Mouse (Mus musculus) limb, embryonic 13.5 days (tissue): ENCODE measurements at regions not wholly inside any gene's neighbourhood (a gene's known extent, or its start where the extent isn't known, plus 50 kb on each side); places are given as distances from the start of the nearest gene placed in this dataset.

Experiments
- ATAC-seq: fragments of 200-750 bp; cut with Nextera tagmentation; 2 replicates; pipeline ENCODE4 v1.8.0; 2017; ENCODE audit warnings: low read depth, moderate number of reproducible peaks, moderate TSS enrichment; ENCODE audit not compliant: low FRiP score
- H3K27ac ChIP-seq: fragments of 300-500 bp; sonication (generic); 2 replicates; pipeline ENCODE4 v1.5.1; 2015; ENCODE audit warnings: inconsistent platforms, mild to moderate bottlenecking, moderate library complexity
- H3K27me3 ChIP-seq: fragments of 300-500 bp; sonication (generic); 2 replicates; pipeline ENCODE4 v1.6.1; 2015; ENCODE audit warnings: mild to moderate bottlenecking, inconsistent platforms
- H3K36me3 ChIP-seq: fragments of 300-500 bp; sonication (generic); 2 replicates; pipeline ENCODE4 v1.6.1; 2015; ENCODE audit warnings: inconsistent platforms, mild to moderate bottlenecking, moderate library complexity
- H3K4me1 ChIP-seq: fragments of 300-500 bp; sonication (generic); 2 replicates; pipeline ENCODE4 v1.6.1; 2015; ENCODE audit warnings: inconsistent platforms
- H3K4me2 ChIP-seq: fragments of 300-500 bp; sonication (generic); replicated peaks from 2 replicates; pipeline ENCODE4 v1.6.1; 2015; ENCODE audit warnings: inconsistent platforms, mild to moderate bottlenecking, moderate library complexity
- H3K4me3 ChIP-seq: fragments of 300-500 bp; sonication (generic); 2 replicates; pipeline ENCODE4 v1.5.1; 2015; ENCODE audit warnings: moderate library complexity, mild to moderate bottlenecking, inconsistent platforms
- H3K9ac ChIP-seq: fragments of 300-500 bp; sonication (generic); 2 replicates; pipeline ENCODE4 v1.6.1; 2015; ENCODE audit warnings: mild to moderate bottlenecking, inconsistent platforms
- H3K9me3 ChIP-seq: fragments of 300-500 bp; sonication (generic); 2 replicates; pipeline ENCODE4 v1.6.1; 2016; ENCODE audit warnings: inconsistent platforms
- WGBS: fragments of 180-500 bp; shearing (Covaris S2); methylation state at CpG from one replicate; pipeline ENCODE4 v1.1.7; 2015; 5-methylcytosine and 5-hydroxymethylcytosine counted together

DNA sequence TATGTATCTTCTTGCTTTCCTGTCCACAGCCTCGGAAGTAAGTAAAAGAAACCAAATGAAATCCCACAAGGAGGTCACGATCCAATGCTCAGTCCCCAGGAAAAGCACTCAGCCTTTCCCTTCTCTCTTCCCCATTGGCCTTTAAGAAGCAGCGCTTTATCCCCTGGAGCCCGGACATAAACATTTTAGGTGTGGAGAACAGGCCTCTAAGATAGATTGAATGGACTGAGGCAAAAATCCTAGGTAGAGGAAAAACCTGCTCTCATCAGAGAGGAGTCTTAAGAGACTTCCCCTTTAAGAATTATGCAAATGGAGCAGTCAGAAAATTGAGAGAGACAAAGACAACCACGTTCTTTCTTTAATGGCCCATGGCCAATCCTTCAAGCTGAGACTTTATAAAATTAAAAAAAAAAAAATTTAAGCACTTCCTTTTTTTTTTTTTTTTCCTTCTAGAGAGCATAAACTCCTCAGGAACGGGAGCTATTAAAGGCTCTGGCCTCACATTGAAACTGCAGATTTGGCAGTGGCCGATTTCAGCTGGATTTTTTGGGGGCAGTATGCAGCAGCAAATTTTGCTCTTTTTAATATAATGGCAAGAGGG, 1020.5 kb downstream of the 9330182O14Rik start:
- Histone ChIP-seq H3K36me3 (no peaks in the 10 kb centered on the region), H3K4me1 (peaks cover 16% of the 10 kb centered on the region), H3K4me2 (peak overlapping the region; percentile 66), H3K9me3 (no peaks in the 10 kb centered on the region), H3K9ac (no peak overlapping the region), H3K27ac (no peak overlapping the region; the same call in 1 of the 2 replicates), H3K4me3 (peak overlapping the region; percentile 30), H3K27me3 (no peaks in the 10 kb centered on the region)
- 28% methylated on average over 7 of the region's 7 CpGs for WGBS
- ATAC-seq, result no peak

DNA sequence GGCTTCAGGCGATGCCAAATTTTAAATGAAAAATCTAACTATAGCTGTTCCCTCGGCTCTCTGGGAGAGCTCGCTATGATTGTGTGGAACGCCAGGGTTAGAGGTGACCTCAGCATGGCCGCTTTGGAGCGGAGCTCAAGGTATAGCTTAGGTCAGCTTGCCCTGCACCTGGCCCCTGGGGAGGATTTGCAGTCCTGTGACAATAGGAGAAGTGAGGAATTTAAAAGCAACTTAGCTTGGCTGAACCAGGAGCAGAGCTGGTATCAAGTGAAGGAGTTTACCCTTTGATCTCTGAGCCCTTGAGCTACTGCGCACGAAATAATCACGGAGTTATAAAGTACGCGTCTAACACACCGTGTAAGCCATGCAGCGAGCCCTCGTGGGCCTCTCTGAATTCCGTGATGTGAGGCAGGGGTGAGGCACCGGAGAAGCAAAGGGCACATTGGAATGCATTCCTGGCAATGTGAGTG, 1021.0 kb downstream of the 9330182O14Rik start:
- ATAC-seq, result peak; percentile 80
- H3K4me1 ChIP-seq, result peaks cover 16% of the 10 kb centered on the region
- peak overlapping the region; percentile 66 for H3K4me2 ChIP-seq
- H3K27me3 ChIP-seq, result no peaks in the 10 kb centered on the region
- peak overlapping the region; percentile 33; the same call in 1 of the 2 replicates for H3K27ac ChIP-seq
- no peaks in the 10 kb centered on the region for H3K9me3 ChIP-seq
- H3K9ac ChIP-seq, result peak overlapping the region; percentile 54
- peak overlapping the region; percentile 30 for H3K4me3 ChIP-seq
- 3% methylated on average over 16 of the region's 16 CpGs for WGBS
- H3K36me3 ChIP-seq, result no peaks in the 10 kb centered on the region

DNA sequence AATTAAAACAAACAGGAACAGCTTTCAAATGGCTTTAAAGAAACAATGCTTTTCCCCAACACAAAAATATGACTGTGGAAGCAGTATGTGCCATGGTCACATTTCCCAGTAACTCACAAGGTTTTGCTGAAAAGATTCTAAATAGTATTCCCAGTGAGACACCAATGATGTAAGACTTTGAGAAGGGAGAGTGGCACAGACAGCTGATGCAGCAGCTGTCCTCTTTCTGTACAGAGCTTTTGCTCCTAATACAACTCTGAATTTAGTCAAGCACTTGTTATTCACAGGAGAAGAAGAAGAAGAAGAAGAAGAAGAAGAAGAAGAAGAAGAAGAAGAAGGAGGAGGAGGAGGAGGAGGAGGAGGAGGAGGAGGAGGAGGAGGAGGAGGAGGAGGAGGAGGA, 1023.6 kb downstream of the 9330182O14Rik start:
- Histone ChIP-seq H3K27me3 (no peaks in the 10 kb centered on the region), H3K9me3 (no peaks in the 10 kb centered on the region), H3K9ac (no peak overlapping the region), H3K4me1 (peaks cover 16% of the 10 kb centered on the region), H3K27ac (no peak overlapping the region), H3K36me3 (no peaks in the 10 kb centered on the region), H3K4me3 (no peak overlapping the region), H3K4me2 (no peak overlapping the region)
- ATAC-seq, result no peak

DNA sequence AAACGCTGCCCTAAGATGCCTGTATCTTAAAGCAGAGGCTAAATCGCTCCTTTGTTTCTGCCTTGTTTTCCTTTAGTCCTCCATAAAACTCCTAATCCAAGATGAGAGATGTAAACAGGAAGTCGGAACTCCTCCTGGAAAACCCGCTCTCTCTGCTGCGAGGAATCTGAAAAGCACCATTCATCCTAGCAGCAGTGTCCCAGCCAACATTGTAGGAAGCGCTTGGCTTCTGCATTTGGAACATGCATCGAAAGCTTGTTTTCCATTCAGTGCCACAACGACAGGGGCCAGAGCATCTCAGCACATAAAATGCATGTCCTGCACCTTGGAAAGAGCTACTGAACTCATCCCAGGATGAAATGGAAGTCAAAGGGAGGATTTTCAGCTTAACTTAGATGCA, 1028.1 kb downstream of the 9330182O14Rik start:
- Histone ChIP-seq H3K4me3 (no peak overlapping the region), H3K4me1 (0 out of 2 replicates have a peak, but pooled peaks cover 5% of the 10 kb centered on the region), H3K9ac (no peak overlapping the region), H3K4me2 (peak overlapping the region; percentile 27), H3K9me3 (no peaks in the 10 kb centered on the region), H3K27ac (no peak overlapping the region), H3K27me3 (no peaks in the 10 kb centered on the region), H3K36me3 (no peaks in the 10 kb centered on the region)
- no peak for ATAC-seq
- 36% methylated on average over 8 of the region's 8 CpGs for WGBS

DNA sequence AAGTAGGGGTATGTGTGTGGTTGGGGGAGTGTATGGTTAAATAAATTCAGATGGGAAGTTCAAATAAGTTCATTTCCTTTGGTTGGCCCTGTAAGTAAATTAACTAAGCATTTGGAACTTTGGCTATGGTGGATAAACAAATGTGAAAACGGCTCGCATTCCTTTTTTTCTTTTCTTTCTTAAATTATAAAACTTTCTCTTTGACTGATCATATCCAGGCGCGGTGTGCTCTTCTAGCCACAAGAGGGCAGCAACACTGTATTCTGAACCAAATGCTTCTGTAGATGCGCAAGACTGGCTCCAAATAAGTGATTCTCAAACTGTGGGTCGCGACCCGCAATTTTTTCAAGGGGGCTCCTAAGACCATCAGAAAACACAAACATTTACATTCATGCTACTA, 1028.6 kb downstream of the 9330182O14Rik start:
- H3K27me3 ChIP-seq, result no peaks in the 10 kb centered on the region
- H3K9ac ChIP-seq, result no peak overlapping the region
- H3K9me3 ChIP-seq, result no peaks in the 10 kb centered on the region
- H3K4me2 ChIP-seq, result peak overlapping the region; percentile 27; the same call in 1 of the 2 replicates
- no peaks in the 10 kb centered on the region for H3K36me3 ChIP-seq
- 7% methylated on average over 8 of the region's 8 CpGs for WGBS
- 0 out of 2 replicates have a peak, but pooled peaks cover 5% of the 10 kb centered on the region for H3K4me1 ChIP-seq
- H3K4me3 ChIP-seq, result no peak overlapping the region
- ATAC-seq, result no peak
- H3K27ac ChIP-seq, result no peak overlapping the region

DNA sequence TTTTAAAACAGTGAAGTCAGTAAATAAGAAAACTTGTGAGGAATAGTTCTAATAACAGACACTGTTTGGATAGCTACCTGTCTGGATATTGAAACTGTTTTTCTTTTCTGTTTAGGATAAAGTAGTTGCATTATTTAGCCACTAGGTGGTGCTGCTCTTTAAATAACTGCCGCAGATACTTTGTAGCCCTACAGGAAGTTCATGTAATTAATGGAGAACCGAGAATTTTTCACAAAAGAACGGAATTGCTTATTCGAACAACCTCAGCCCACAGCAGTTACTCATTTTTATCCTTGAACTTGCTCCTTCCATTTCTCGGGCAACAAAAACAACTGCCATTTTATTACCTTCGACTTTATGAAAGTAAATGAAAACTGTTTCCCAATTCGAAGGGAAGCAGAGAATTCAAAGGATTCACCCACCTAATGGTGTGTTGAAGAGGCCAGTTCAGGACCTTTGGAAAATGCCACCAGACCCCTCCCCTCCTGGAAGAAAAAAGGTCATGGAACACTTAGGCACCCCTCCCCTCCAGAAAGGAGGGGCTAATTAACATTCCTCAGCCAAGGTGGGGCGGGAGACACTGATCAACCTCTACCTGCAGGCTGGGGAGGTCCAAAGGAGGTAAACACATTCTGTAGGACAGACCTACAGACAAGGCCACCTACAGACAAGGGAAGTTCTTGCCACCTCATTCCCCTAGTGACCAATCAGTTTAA, 1029.6 kb downstream of the 9330182O14Rik start:
- no peak overlapping the region; the same call in 1 of the 2 replicates for H3K9ac ChIP-seq
- H3K9me3 ChIP-seq, result no peaks in the 10 kb centered on the region
- no peaks in the 10 kb centered on the region for H3K36me3 ChIP-seq
- peak overlapping the region; percentile 56 for H3K4me2 ChIP-seq
- H3K4me3 ChIP-seq, result peak overlapping the region; percentile 37
- 15% methylated on average over 8 of the region's 8 CpGs for WGBS
- H3K4me1 ChIP-seq, result 0 out of 2 replicates have a peak, but pooled peaks cover 5% of the 10 kb centered on the region
- ATAC-seq, result peak; percentile 51; the same call in 1 of the 2 replicates
- H3K27me3 ChIP-seq, result no peaks in the 10 kb centered on the region
- H3K27ac ChIP-seq, result no peak overlapping the region

DNA sequence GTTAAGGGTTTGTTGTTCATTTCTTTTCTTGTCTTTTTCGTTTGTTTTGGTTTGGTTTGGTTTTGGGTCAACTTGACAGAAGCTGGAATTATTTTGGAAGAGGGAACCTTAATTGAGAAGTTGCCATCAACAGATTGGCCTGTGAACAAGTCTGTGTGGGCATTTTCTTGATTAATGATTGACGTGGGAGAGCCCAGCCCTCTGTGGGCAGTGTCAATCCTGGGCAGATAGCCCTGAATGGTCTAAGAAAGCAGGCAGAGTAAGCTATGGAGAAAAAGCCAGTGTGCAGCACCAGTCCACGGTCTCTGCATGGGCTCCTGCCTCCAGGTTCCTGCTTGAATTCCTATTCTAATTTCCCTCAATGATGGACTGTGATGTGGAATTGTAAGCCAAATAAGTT, 1031.4 kb downstream of the 9330182O14Rik start:
- Histone ChIP-seq H3K9me3 (no peaks in the 10 kb centered on the region), H3K4me3 (no peak overlapping the region), H3K36me3 (no peaks in the 10 kb centered on the region), H3K4me2 (no peak overlapping the region), H3K9ac (no peak overlapping the region), H3K27me3 (no peaks in the 10 kb centered on the region), H3K4me1 (0 out of 2 replicates have a peak, but pooled peaks cover 5% of the 10 kb centered on the region), H3K27ac (no peak overlapping the region)
- 83% methylated on average over 3 of the region's 3 CpGs for WGBS
- ATAC-seq, result no peak

DNA sequence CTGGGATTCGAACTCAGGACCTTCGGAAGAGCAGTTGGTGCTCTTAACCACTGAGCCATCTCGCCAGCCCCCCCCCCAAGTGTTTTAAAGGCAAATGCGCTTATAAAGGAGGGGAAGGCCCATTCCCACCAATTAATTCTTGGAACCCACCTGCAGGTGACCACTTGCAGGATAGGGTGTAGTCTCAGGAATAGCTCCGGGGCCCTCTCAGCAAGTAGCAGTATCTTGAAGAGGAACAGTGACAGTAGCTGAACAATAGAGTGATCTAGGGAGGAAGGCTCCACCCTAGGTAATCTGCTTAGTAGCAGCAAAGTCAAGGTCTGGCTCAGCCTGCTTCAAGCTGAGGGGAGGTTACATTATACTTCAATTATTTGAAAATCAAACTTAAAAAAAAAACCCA, 1056.6 kb downstream of the 9330182O14Rik start:
- Histone ChIP-seq H3K27me3 (no peaks in the 10 kb centered on the region), H3K27ac (no peak overlapping the region), H3K36me3 (no peaks in the 10 kb centered on the region), H3K9ac (no peak overlapping the region), H3K4me2 (no peak overlapping the region), H3K4me3 (no peak overlapping the region), H3K4me1 (no peaks in the 10 kb centered on the region), H3K9me3 (no peaks in the 10 kb centered on the region)
- WGBS, result 86% methylated on average over 5 of the region's 5 CpGs
- ATAC-seq, result no peak

DNA sequence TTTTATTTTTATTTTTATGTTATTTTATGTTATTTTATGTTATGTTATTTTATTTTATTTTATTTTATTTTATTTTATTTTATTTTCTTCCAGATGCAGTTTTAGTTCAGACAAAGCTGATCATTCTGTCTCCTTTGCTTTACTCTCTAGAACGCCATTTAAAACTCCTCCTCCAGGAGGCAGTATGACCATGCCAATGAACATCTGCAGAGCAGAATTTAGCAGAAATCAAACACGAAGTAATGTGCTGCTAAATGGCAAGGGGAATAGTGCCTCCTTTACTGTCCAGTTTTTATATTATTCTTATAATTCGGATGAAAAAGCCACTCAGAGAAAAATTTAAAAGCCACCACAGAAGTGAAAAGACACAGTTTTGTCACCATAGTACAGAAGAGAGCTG, 1059.1 kb downstream of the 9330182O14Rik start:
- Histone ChIP-seq H3K27ac (no peak overlapping the region), H3K9ac (no peak overlapping the region), H3K9me3 (no peaks in the 10 kb centered on the region), H3K4me1 (no peaks in the 10 kb centered on the region), H3K4me3 (no peak overlapping the region), H3K27me3 (no peaks in the 10 kb centered on the region), H3K4me2 (no peak overlapping the region), H3K36me3 (no peaks in the 10 kb centered on the region)
- no peak; the same call in 1 of the 2 replicates for ATAC-seq
- WGBS, result 25% methylated on average over 3 of the region's 3 CpGs

DNA sequence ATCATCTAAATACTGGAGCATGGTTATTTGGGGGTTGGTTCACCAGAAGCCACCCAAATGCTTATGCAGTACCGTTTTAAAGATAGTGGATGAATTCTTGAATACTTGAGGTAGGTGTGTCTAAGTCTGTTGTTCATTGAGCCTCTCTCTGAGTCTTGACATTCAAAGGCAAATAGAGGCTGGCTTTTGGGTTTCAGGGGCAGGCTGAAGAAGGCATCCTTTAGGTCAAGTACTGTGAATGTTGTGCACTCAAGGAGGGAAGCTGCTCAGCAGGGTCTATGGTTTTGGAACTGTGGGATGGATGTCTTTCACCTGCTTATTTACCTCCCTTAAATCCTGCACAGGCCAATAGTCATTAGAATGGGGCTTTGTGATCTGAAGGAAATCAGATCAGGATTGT, 1089.6 kb downstream of the 9330182O14Rik start:
- ATAC-seq, result no peak
- no peak overlapping the region for H3K9ac ChIP-seq
- no peaks in the 10 kb centered on the region for H3K27me3 ChIP-seq
- 83% methylated on average over 1 of the region's 1 CpGs for WGBS
- H3K4me1 ChIP-seq, result no peaks in the 10 kb centered on the region
- no peak overlapping the region for H3K4me3 ChIP-seq
- H3K4me2 ChIP-seq, result no peak overlapping the region
- H3K9me3 ChIP-seq, result no peaks in the 10 kb centered on the region
- H3K27ac ChIP-seq, result no peak overlapping the region
- H3K36me3 ChIP-seq, result no peaks in the 10 kb centered on the region

DNA sequence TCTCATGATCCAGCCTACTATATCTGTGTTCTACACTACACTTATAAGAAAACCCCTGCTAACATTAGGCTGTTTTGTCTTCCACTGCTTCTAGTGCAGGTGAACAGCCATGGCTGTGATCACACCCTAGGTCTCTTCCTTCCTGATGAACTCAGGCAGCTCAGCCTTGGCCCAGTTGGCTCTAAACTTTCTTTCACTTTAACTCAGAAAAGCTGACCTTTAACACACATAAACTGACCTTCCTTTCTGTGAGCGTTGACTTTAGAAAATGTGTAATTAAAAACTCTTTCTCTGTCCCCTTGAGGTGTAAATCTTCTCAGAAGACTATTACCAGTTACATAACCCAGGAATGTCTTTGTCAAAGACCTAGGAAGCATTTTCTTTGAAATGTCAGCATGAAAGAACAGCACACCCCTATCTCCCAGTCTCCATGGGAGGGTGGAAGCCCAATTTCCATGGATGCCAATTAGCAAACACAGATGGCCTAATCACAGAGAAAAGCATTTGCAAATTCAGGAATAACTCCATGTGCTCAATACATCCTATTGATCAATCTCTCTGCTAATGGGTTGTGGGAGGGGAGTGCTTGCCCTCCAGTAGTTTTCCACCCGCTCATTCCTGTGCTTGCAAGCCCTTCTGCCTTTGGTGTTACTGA, 1098.4 kb downstream of the 9330182O14Rik start:
- Histone ChIP-seq H3K4me2 (no peak overlapping the region), H3K9ac (no peak overlapping the region), H3K36me3 (no peaks in the 10 kb centered on the region), H3K9me3 (no peaks in the 10 kb centered on the region), H3K4me1 (no peaks in the 10 kb centered on the region), H3K27me3 (no peaks in the 10 kb centered on the region), H3K27ac (no peak overlapping the region), H3K4me3 (no peak overlapping the region)
- WGBS, result 30% methylated on average over 2 of the region's 2 CpGs
- ATAC-seq, result no peak
